Mouse (Mus musculus) ES-E14 (cell line): Measurements from ENCODE around the gene Car4.

Source experiments
- CHD2 ChIP-seq: IDR thresholded peaks from 2 replicates; pipeline ENCODE4 v1.6.1; 2014; ENCODE audit warnings: mild to moderate bottlenecking, low read depth, low read length, inconsistent platforms
- HCFC1 ChIP-seq: IDR thresholded peaks from 2 replicates; pipeline ENCODE4 v1.6.1; 2012; ENCODE audit warnings: low read length, inconsistent platforms, borderline replicate concordance; ENCODE audit not compliant: insufficient read depth
- MAFK ChIP-seq: IDR thresholded peaks from 2 replicates; pipeline ENCODE4 v1.6.1; 2014; ENCODE audit warnings: mild to moderate bottlenecking, low read depth, low read length, inconsistent platforms; ENCODE audit not compliant: insufficient read depth
- ZC3H11A ChIP-seq: IDR thresholded peaks from 2 replicates; pipeline ENCODE4 v1.6.1; 2012; ENCODE audit warnings: low read depth, mild to moderate bottlenecking, inconsistent platforms, low read length, borderline replicate concordance
- ZNF384 ChIP-seq: IDR thresholded peaks from 2 replicates; pipeline ENCODE4 v1.6.1; 2012; ENCODE audit warnings: low read depth, low read length, inconsistent platforms

- TF ChIP-seq CHD2 (no peak), HCFC1 (no peak), ZNF384 (no peak), ZC3H11A (no peak), MAFK (no peak)
These were observed 9.5 kb upstream of the Car4 start for GRCm38 (mm10) chr11:84948114-84948513.
